Mouse (Mus musculus) CH12.LX (cell line): ENCODE measurements around the gene Grk5. TPM values are rescaled to one million over a fixed set of nuclear protein-coding genes. Genes with fewer than 3 reads are reported as not detected.

Experiments used
- DNase-seq: peaks from one replicate; pipeline ENCODE4 v3.0.0-alpha.2; 2013; ENCODE audit errors: extremely low read depth
- H3K27ac ChIP-seq: 2 replicates; pipeline ENCODE4 v1.5.1; 2012; ENCODE audit warnings: low read depth, mild to moderate bottlenecking, control low read depth, moderate library complexity; ENCODE audit not compliant: insufficient read depth
- H3K27me3 ChIP-seq: replicated peaks from 2 replicates; pipeline ENCODE3; 2012; ENCODE audit warnings: inconsistent platforms
- H3K36me3 ChIP-seq, 2 experiments: replicated peaks in 1 of 2; 2 replicates each; pipeline versions ENCODE3 to v1.6.1; 2012; ENCODE audit warnings: inconsistent platforms in 1 of 2, low read length in 1 of 2, mild to moderate bottlenecking in 1 of 2, mixed read lengths in 1 of 2, moderate library complexity in 1 of 2; ENCODE audit not compliant: control insufficient read depth in 1 of 2, insufficient read depth in 1 of 2
- H3K4me1 ChIP-seq, 2 experiments: 2 replicates each; pipeline ENCODE4 v1.6.1; 2012; ENCODE audit warnings: inconsistent platforms in 1 of 2, moderate library complexity in 1 of 2; ENCODE audit not compliant: insufficient read depth in 2 of 2, control insufficient read depth in 1 of 2
- H3K4me2 ChIP-seq: 2 replicates; pipeline ENCODE4 v1.6.1; 2012; ENCODE audit warnings: low read depth, mild to moderate bottlenecking, control low read depth; ENCODE audit not compliant: poor library complexity, insufficient read depth, severe bottlenecking
- H3K4me3 ChIP-seq, 3 experiments: fragments of 150-350 bp in 1 of 3; sonication (generic) in 1 of 3; replicated peaks in 1 of 3; 2 replicates each; pipeline versions ENCODE3 to v1.5.1; 2011 to 2012; ENCODE audit warnings: low read depth in 2 of 3, low read length in 2 of 3, mild to moderate bottlenecking in 2 of 3, moderate library complexity in 2 of 3, control low read depth in 1 of 3, improper control_type of control experiment in 1 of 3, inconsistent platforms in 1 of 3, mixed read lengths in 1 of 3; ENCODE audit not compliant: poor library complexity in 1 of 3
- H3K79me2 ChIP-seq: replicated peaks from 2 replicates; pipeline ENCODE4 v1.6.1; 2012; ENCODE audit warnings: mild to moderate bottlenecking, moderate library complexity; ENCODE audit not compliant: control insufficient read depth, poor library complexity, insufficient read depth, severe bottlenecking; ENCODE audit errors: extremely low read depth
- H3K9ac ChIP-seq: 2 replicates; pipeline ENCODE4 v1.6.1; 2012; ENCODE audit warnings: low read depth, mild to moderate bottlenecking, control low read depth, moderate library complexity; ENCODE audit not compliant: insufficient read depth
- H3K9me3 ChIP-seq: replicated peaks from 2 replicates; pipeline ENCODE3; 2012; ENCODE audit warnings: low read length, inconsistent platforms, mixed read lengths
- BHLHE40 ChIP-seq: IDR thresholded peaks from 2 replicates; pipeline ENCODE4 v1.6.1; 2011; ENCODE audit warnings: mild to moderate bottlenecking, low read depth, low read length, improper control_type of control experiment
- CHD2 ChIP-seq: IDR thresholded peaks from 2 replicates; pipeline ENCODE4 v1.6.1; 2011; ENCODE audit warnings: low read length, improper control_type of control experiment
- CTCF ChIP-seq, 2 experiments: IDR thresholded peaks in 1 of 2; conservative IDR thresholded peaks in 1 of 2; 2 replicates each; pipeline ENCODE4 v1.5.1; 2011 to 2012; ENCODE audit warnings: low read depth in 2 of 2, low read length in 2 of 2, improper control_type of control experiment in 1 of 2, inconsistent platforms in 1 of 2, mild to moderate bottlenecking in 1 of 2, moderate library complexity in 1 of 2
- E2F4 ChIP-seq: IDR thresholded peaks from 2 replicates; pipeline ENCODE4 v1.6.1; 2011; ENCODE audit warnings: low read depth, low read length, improper control_type of control experiment; ENCODE audit not compliant: insufficient replicate concordance
- ELF1 ChIP-seq: IDR thresholded peaks from 2 replicates; pipeline ENCODE4 v1.6.1; 2014; ENCODE audit warnings: low read depth, mild to moderate bottlenecking, inconsistent platforms, low read length, improper control_type of control experiment
- GABPA ChIP-seq: IDR thresholded peaks from 2 replicates; pipeline ENCODE4 v1.6.1; 2012; ENCODE audit warnings: low read depth, low read length, improper control_type of control experiment, inconsistent platforms; ENCODE audit not compliant: insufficient replicate concordance
- JUN ChIP-seq: IDR thresholded peaks from 2 replicates; pipeline ENCODE4 v1.6.1; 2011; ENCODE audit warnings: low read depth, mild to moderate bottlenecking, low read length, improper control_type of control experiment, moderate library complexity; ENCODE audit not compliant: insufficient read depth
- JUND ChIP-seq: conservative IDR thresholded peaks from 2 replicates; pipeline ENCODE4 v1.6.1; 2011; ENCODE audit warnings: low read depth, low read length, improper control_type of control experiment
- KAT2A ChIP-seq: IDR thresholded peaks from 2 replicates; pipeline ENCODE4 v1.6.1; 2012; ENCODE audit warnings: low read length, improper control_type of control experiment, inconsistent platforms; ENCODE audit not compliant: insufficient replicate concordance
- MAX ChIP-seq: IDR thresholded peaks from 2 replicates; pipeline ENCODE4 v1.6.1; 2011; ENCODE audit warnings: low read length, improper control_type of control experiment
- MAZ ChIP-seq: IDR thresholded peaks from 2 replicates; pipeline ENCODE4 v1.6.1; 2012; ENCODE audit warnings: low read depth, mild to moderate bottlenecking, inconsistent platforms, low read length, improper control_type of control experiment, moderate library complexity
- MEF2A ChIP-seq: IDR thresholded peaks from 2 replicates; pipeline ENCODE4 v1.6.1; 2014; ENCODE audit warnings: low read depth, mild to moderate bottlenecking, inconsistent platforms, low read length, improper control_type of control experiment, borderline replicate concordance
- MXI1 ChIP-seq: IDR thresholded peaks from 2 replicates; pipeline ENCODE4 v1.6.1; 2011; ENCODE audit warnings: mild to moderate bottlenecking, low read depth, low read length, improper control_type of control experiment
- NELFE ChIP-seq: IDR thresholded peaks from 2 replicates; pipeline ENCODE4 v1.6.1; 2011; ENCODE audit warnings: low read depth, low read length, improper control_type of control experiment
- POLR2AphosphoS2 ChIP-seq: IDR thresholded peaks from 2 replicates; pipeline ENCODE4 v1.6.1; 2011; ENCODE audit warnings: low read depth, low read length, improper control_type of control experiment
- SIN3A ChIP-seq: IDR thresholded peaks from 2 replicates; pipeline ENCODE4 v1.6.1; 2012; ENCODE audit warnings: low read length, improper control_type of control experiment, inconsistent platforms
- TCF12 ChIP-seq: IDR thresholded peaks from 2 replicates; pipeline ENCODE4 v1.6.1; 2014; ENCODE audit warnings: low read depth, mild to moderate bottlenecking, inconsistent platforms, low read length, improper control_type of control experiment
- dilution Hi-C: fragments of 300-500 bp; cut with MboI; formaldehyde crosslinking; loops from 2 replicates; pipeline ENCODE4 v1.14.3; 2020; ENCODE audit warnings: low sequenced_read_pairs; ENCODE audit not compliant: extremely low pct_unique_long_range_greater_than_20kb, extremely low pct_ligation_motif_present
- in situ Hi-C: fragments of 300-500 bp; cut with MboI; formaldehyde crosslinking; loops from 3 replicates; pipeline ENCODE4 v1.14.3; 2019; ENCODE audit warnings: low sequenced_read_pairs, low pct_ligation_motif_present, low pct_unique_long_range_greater_than_20kb, mixed read lengths
- polyA plus RNA-seq: library from polyadenylated mRNA; unstranded; fragments of >175 nt; gene quantifications from 2 replicates; pipeline ENCODE4 v1.2.1, GENCODE M21; 2012; ENCODE audit warnings: low read depth; ENCODE audit not compliant: insufficient read length
- total RNA-seq, 2 experiments: library from RNA; depleted of rRNA; stranded (reverse); fragments of 300-350 nt in 1 of 2; fragments of >200 nt in 1 of 2; gene quantifications; 2 replicates each; pipeline ENCODE4 v1.2.3; 2012 to 2014

Gene Grk5
- total and polyA plus RNA-seq, 3 experiments, result 5.7 to 11.5 (median 7.6) TPM

GRCm38 (mm10) chr19:60905477-60905876 lies 15.9 kb downstream of the Grk5 start:
- no peak overlapping the region for H3K27ac ChIP-seq
- dilution Hi-C loops, result no loop called here
- TF ChIP-seq GABPA (no peak), TCF12 (no peak), E2F4 (no peak), SIN3A (no peak), POLR2AphosphoS2 (no peak), MAX (no peak), MAZ (no peak)
- in situ Hi-C loops, result no loop called here
- no peak overlapping the region for H3K4me3 ChIP-seq
- H3K27me3 ChIP-seq, result no peaks in the 10 kb centered on the region
- peaks cover 13 to 41% of the 10 kb centered on the region in 2 experiments; a peak in 3 of 4 replicates for H3K4me1 ChIP-seq
- no peak overlapping the region for H3K9ac ChIP-seq
- no peak for DNase-seq
- peaks cover 8% of the 10 kb centered on the region; the same call in 1 of the 2 replicates for H3K79me2 ChIP-seq
- H3K36me3 ChIP-seq, result peaks cover 0 to 14% of the 10 kb centered on the region in 2 experiments
- H3K9me3 ChIP-seq, result peaks cover 4% of the 10 kb centered on the region
- no peak overlapping the region for H3K4me2 ChIP-seq

- Histone ChIP-seq H3K27me3 (no peaks in the 10 kb centered on the region), H3K4me3 (no peak overlapping the region), H3K4me1 (peaks cover 10 to 38% of the 10 kb centered on the region in 2 experiments), H3K4me2 (peak overlapping the region; percentile 66), H3K27ac (no peak overlapping the region; the same call in 1 of the 2 replicates), H3K36me3 (peaks cover 0 to 4% of the 10 kb centered on the region in 2 experiments), H3K9me3 (no peaks in the 10 kb centered on the region), H3K79me2 (peaks cover 5% of the 10 kb centered on the region; the same call in 1 of the 2 replicates), H3K9ac (0 out of 2 replicates have a peak overlapping the region, but pooled peaks have one; percentile 44)
- in situ Hi-C loops, result no loop called here
- no peak for TF ChIP-seq CHD2
- TF ChIP-seq JUN, result no peak
- TF ChIP-seq JUND, result no peak
- no peak for TF ChIP-seq CTCF (conservative IDR thresholded peaks at IDR 0.05 in 1 of 2, IDR thresholded peaks at IDR 0.05 in 1 of 2; ENCODE audit: low read depth in 2 of 2, low read length in 2 of 2)
- TF ChIP-seq POLR2AphosphoS2, result no peak
- no peak for TF ChIP-seq NELFE
- no peak for TF ChIP-seq MAZ
- TF ChIP-seq ELF1, result no peak
- TF ChIP-seq BHLHE40, result no peak
- no peak for TF ChIP-seq KAT2A
- no peak for TF ChIP-seq MXI1
- TF ChIP-seq SIN3A, result no peak
- TF ChIP-seq MEF2A, result no peak
- no peak for DNase-seq
- dilution Hi-C loops, result no loop called here
Observed at GRCm38 (mm10) chr19:60910304-60910703, 20.8 kb downstream of the Grk5 start.
